Mouse (Mus musculus) fibroblast of lung, adult 2 months (primary cell): ENCODE measurements around the gene Mitf.
A peak's percentile ranks its signal among the peaks of the same experiment; 100 is the strongest.

Experiments used
- DNase-seq: peaks from one replicate; pipeline ENCODE4 v3.0.0-alpha.2; 2011; ENCODE audit warnings: low read depth

Gene Mitf

DNA sequence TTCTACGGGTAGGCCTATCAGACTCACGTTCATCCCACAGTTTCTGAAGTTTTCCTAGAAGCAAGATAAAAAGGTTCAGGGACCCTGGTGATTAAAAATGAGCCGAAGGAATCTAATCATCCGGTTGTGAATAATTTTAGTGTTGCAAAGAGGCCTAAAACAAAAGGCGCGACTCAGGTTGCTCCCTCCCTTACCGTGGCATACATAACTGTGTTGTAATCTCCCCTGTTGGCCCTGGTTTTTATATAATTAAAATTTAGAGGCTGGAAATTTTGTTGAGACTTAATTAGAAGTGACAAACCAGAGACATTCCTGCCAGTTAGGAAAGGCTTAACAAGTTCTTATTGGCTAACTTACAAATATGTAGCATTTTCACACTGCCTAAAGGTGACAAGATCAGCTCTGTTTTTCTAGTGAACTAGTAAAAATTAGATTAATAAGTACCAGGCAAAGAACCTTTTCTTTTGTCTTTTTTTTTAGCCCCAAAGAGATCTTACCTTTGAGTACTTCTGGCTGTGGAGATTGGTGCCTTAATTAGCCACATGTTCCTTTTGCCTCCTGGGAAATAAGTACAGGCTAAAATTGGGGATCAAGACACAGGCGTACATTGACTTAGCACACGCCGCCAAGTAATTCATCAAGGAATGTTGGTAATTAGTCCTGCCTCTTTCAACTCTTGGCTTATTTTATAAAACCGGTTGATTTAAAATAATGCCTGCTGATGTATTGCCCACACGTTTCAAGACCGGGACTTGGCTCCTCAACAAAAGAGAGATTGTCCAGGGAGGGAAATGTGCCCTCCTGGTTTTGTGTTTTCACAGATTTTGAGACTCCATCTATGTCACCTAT lies 143.4 kb downstream of the Mitf start:
- no peak for DNase-seq

- no peak for DNase-seq
Measured at GRCm38 (mm10) chr6:97950882-97951245, 144.0 kb downstream of the Mitf start.

- DNase-seq: no peak
Measured at GRCm38 (mm10) chr6:97951711-97952110, 144.9 kb downstream of the Mitf start.

DNA sequence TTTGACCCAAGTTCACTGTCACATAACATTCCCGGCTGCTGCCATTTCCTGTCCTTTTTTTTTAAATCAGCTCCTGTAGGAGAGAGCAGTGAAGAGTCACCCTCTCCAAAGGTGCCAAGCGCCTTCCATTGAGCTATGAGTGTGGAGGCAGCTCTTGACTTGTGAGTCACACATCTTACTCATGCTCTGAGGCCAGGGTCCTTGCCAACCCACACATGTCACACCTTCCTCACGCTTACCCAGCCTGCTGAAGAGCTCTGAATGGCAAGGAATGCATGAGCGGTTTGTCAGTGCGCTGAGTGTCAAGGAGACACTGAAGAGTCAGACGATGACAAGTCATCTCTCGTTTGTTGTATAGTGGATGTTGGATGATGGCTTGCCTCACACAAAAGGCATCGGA lies 146.0 kb downstream of the Mitf start:
- DNase-seq: peak; percentile 64

DNA sequence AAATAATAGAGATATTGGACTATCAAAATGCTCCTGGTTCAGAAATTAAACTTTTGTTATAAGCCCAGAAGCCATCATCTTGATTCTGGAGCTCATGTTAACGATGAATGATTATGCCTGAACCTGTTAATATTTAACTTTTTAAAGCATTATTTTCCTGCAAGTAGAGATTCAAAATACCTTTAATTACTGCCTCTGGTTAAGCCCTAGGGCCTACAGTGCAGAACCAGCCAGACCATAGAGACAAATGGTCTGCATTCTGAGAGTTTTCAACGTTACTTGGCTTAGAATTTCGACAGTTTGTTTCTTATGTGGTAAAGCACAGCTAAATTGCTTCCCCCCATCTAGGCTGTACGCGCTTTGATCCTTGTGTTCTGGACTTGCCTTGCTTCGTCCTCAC lies 149.3 kb downstream of the Mitf start:
- no peak for DNase-seq

DNA sequence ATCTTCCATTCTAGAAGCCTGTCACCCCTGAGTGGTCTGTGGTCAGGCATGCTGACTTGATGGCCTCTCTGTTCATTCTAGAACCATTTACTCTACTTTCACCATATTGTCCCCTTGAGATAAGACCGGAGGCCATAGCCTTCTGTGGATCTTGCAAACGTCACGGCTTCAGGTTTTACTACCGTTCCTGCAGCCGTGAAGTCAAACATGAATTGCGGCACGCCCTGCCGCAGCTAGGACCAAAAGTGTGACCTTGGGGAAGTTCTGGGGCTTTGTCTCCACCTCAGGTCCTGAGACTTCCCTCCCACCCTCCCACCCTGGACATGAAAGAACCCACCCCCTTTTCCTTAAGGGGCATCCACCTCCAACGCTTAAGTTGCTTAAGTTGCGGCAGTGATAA lies 149.8 kb downstream of the Mitf start:
- no peak for DNase-seq

GRCm38 (mm10) chr6:97958276-97958675 lies 151.4 kb downstream of the Mitf start:
- DNase-seq: no peak

GRCm38 (mm10) chr6:97961776-97962175 lies 154.9 kb downstream of the Mitf start:
- no peak for DNase-seq

DNA sequence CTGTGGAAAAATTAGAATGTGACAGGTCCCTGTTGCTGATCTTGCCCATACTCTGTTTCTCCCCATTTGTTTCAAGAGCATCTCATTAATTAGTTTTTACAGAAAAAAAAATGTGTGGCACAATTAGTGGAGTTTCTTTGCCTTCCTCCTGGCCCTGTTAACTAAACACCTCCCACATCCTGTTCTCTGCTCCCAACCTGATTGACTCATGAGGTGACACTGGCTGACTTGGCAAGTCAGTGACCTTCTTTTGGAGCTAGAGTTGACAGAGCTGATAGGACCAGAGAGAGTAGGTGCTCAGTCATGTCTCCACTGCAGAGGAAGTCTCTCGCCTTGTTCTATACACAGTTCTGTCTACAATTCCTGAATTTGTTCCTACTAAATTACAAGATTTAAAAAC lies 155.5 kb downstream of the Mitf start:
- DNase-seq: no peak

- no peak for DNase-seq
Measured at GRCm38 (mm10) chr6:97964750-97965149, 157.9 kb downstream of the Mitf start.

GRCm38 (mm10) chr6:97981668-97982067 lies 174.8 kb downstream of the Mitf start:
- DNase-seq: peak; percentile 70

DNA sequence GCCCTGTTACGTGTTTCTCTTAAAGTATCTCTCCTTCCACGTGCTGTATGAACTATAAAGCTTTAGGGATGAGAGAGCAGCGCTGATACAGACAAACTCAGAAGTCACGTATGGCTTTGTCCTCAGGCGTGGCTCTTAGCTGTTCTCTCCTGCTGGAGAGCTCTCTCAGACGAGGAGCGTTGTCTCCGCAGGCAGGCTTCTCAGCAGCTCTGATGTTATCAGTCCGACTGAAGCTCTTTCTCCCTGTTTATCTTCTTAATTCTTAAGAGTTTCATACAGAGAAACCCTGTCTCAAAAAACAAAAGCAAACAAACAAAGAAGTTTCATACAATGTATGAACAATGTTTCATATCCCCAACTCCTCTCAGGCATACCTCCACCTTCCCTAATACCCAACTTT lies 178.8 kb downstream of the Mitf start:
- DNase-seq: no peak

DNA sequence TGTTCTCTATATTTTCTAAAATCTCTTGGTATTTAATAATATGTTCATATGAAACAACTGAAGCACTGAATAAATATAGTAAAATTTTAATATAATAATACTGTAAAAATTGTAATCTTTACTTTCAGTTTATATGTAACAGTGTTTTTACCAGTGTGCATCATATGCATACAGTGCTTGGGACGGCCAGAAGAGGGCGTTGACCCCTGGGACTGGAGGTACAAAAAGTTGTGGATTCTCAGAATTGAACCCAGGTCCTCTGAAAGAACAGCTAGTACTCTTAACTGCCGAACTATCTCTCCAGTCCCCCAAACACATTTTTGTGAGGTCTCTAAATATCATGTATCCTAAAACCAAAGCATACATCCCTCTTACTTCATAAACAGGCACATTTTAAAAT lies 179.6 kb downstream of the Mitf start:
- no peak for DNase-seq

GRCm38 (mm10) chr6:97993507-97993906 lies 186.7 kb downstream of the Mitf start:
- DNase-seq: no peak

DNA sequence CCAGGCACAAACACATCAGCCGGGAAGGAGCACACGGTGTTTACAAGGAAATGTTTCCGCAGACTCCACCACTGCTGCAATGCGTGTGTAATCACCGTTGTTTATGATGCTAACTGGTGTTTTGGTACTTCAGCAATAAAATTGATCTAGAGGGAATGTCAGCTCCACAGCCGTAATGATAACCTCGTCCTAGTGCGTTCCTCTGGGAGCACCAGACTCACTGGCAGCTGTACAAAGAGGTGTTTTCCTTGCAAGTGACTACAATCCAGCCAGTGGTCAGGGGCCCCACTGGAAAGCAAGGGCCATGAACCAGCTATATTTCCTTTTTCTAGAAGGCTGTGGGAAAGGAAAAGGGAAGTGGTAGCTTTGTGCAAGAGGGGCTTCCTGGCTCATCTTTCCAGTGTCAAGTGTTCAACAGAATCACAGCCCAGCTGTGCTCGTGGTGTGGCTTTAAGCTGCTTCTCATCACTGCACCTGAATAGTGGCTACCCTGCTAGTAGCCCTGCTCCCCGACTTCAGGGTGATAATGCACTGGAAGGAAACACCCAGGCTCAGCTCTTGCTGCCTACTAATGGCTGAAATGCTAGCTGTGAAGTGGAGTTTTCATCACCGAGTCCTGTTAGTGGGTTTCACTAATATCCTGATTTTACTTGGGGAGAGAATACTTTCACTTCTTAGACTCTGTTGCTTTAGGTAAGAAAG lies 188.9 kb downstream of the Mitf start:
- DNase-seq: no peak

GRCm38 (mm10) chr6:98001551-98001950 lies 194.7 kb downstream of the Mitf start:
- no peak for DNase-seq

GRCm38 (mm10) chr6:98003114-98003513 lies 196.3 kb downstream of the Mitf start:
- DNase-seq: peak; percentile 31

GRCm38 (mm10) chr6:98005566-98005965 lies 198.7 kb downstream of the Mitf start:
- no peak for DNase-seq

DNA sequence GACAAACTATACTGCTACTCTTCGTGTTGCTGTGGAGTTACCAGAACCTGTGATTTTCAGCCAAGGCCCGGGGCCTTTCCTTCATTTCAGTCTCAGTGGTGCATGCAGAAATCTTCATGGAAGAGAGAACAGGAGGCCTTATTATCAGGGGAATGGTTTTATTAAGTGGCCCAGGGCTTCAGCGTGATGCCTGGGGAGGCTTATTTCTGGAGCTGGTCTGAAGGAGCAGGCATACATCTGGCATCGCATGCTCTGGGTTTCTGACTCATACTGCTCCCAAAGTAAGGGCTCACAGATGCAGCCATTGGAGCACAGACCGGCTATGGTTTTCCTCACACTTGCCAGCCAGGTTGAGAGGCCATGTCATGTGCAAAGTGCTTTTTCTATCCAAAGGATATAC lies 208.2 kb downstream of the Mitf start:
- no peak for DNase-seq

GRCm38 (mm10) chr6:98015819-98016218 lies 209.0 kb downstream of the Mitf start:
- no peak for DNase-seq

- DNase-seq: no peak
Measured at GRCm38 (mm10) chr6:98023876-98024275, 217.0 kb downstream of the Mitf start.

GRCm38 (mm10) chr6:98038513-98038912 lies 231.7 kb downstream of the Mitf start:
- DNase-seq: no peak

DNA sequence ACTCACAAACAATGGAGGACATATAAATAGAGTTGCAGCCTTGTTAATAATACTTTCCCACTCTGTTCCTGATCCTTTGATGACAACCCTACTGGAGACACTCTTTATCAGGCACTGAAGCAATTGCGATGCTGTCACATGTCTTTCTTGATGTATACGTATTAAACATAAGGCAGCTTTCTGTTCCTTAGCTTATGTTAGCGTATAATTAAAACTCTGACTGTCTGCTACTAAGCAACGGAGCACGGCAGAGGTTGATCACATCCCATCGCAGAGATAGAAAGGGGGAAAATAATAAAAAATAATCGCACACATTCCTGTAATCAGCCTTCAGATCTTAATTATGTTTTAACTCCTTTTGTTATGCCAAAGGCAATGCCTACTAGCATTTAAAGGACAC lies 234.9 kb downstream of the Mitf start:
- no peak for DNase-seq
